Mouse (Mus musculus) c-Kit-positive CD71-positive TER-119-positive erythroid progenitor cells, embryonic 14.5 days (primary cell): ENCODE measurements around the gene Gnao1.

Experiments used
- DNase-seq: peaks from one replicate; pipeline ENCODE4 v3.0.0-alpha.2; 2013; ENCODE audit warnings: low spot score

Gene Gnao1

GRCm38 (mm10) chr8:93845186-93845585, 35.4 kb downstream of the Gnao1 start:
- DNase-seq, result no peak

DNA sequence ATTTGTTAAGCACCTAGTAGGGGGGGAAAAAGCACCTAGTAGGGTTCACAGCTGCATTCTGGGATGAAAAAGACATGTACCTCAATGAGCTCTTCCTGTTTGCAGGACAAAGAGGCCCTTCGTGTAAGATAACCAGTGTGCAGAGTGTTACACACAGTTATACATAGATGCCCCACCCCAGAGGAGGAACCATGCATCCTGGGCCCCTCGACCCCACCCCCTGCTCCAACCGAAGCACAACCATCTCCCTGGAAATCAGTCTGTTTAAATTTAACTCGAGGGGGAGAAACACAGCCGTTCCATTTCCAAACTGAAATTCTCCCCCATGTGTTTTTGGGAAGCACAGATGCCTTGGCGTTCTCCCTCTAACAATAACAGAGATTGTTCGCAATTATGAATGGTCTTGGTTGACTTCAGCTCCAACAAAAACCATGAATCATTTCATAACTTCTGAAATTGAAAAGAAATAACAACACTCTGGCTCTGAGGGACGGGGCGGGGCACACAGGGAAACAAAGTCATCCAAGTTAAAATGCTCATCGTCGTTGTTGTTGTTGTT, 42.4 kb downstream of the Gnao1 start:
- DNase-seq, result no peak

GRCm38 (mm10) chr8:93852851-93853461, 43.2 kb downstream of the Gnao1 start:
- DNase-seq, result no peak

- no peak for DNase-seq
Measured at GRCm38 (mm10) chr8:93854676-93855075, 44.9 kb downstream of the Gnao1 start.

- DNase-seq, result no peak
Measured at GRCm38 (mm10) chr8:93855272-93855671, 45.5 kb downstream of the Gnao1 start.

GRCm38 (mm10) chr8:93857144-93857543, 47.4 kb downstream of the Gnao1 start:
- no peak for DNase-seq

- no peak for DNase-seq
Measured at GRCm38 (mm10) chr8:93858286-93858685, 48.5 kb downstream of the Gnao1 start.

DNA sequence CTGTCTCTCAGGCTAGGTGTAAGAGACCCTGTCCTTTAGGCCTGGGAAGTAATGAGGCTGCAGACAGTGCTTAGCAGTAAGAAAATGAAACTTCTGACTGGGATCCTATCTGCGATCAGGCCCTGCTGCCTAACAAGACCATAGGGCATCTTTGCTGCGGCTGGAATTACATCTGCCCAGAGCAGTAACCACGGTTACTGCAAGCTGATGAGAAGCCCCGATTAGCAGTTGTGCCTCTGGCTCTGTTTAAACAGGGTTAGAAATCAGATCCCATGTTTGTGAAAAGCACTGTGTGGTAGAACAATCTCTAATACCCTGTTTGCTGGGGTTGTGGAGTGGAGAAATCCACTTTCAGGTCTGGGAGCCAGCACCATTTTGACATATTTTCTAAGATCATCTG, 50.3 kb downstream of the Gnao1 start:
- DNase-seq, result no peak

- no peak for DNase-seq
Measured at GRCm38 (mm10) chr8:93864064-93864463, 54.3 kb downstream of the Gnao1 start.

GRCm38 (mm10) chr8:93866271-93866670, 56.5 kb downstream of the Gnao1 start:
- no peak for DNase-seq

- no peak for DNase-seq
Measured at GRCm38 (mm10) chr8:93868486-93869221, 58.9 kb downstream of the Gnao1 start.

DNA sequence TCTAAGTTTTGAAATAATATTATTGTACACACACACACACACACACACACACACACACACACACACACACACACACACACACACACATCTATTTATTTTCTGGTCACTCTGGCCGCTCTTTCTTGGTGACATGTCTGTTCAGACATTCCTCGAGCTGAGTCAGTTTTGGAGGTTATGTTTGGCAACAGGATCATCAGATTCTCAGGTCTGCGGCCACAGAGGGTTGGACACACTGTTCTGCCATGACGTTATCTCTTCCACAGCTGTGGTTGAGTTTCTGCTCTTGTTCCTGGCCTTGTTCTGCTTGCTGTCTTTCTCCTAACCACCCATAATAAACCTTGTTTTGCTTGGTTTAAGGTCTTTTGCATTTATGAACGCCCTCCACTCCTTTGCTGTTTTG, 61.5 kb downstream of the Gnao1 start:
- no peak for DNase-seq

GRCm38 (mm10) chr8:93878396-93878795, 68.6 kb downstream of the Gnao1 start:
- DNase-seq, result no peak

- no peak for DNase-seq
Measured at GRCm38 (mm10) chr8:93879966-93880365, 70.2 kb downstream of the Gnao1 start.

GRCm38 (mm10) chr8:93881381-93881780, 71.6 kb downstream of the Gnao1 start:
- no peak for DNase-seq

- DNase-seq, result no peak
Measured at GRCm38 (mm10) chr8:93883241-93883640, 73.5 kb downstream of the Gnao1 start.

- no peak for DNase-seq
Measured at GRCm38 (mm10) chr8:93883771-93884170, 74.0 kb downstream of the Gnao1 start.

GRCm38 (mm10) chr8:93884316-93884715, 74.5 kb downstream of the Gnao1 start:
- DNase-seq, result no peak

DNA sequence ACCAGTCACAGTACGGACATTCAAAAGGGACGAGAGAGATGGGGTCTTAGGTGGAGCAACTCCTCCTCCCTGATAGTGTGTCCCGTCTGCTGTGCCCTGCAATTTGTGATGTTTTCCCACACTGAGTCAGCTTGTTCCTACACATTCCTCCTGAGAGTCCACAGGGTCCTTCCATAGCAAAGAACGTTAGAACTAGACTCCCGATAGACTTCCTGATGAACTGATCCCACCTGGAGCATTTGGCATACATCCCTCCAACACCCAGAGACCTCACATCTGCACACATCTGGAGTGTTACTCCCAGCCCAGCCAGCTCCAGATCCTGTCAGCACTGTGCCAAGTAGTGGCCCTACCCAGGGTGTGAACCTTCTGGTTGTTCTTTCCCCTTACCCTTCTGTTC, 76.4 kb downstream of the Gnao1 start:
- DNase-seq, result no peak

DNA sequence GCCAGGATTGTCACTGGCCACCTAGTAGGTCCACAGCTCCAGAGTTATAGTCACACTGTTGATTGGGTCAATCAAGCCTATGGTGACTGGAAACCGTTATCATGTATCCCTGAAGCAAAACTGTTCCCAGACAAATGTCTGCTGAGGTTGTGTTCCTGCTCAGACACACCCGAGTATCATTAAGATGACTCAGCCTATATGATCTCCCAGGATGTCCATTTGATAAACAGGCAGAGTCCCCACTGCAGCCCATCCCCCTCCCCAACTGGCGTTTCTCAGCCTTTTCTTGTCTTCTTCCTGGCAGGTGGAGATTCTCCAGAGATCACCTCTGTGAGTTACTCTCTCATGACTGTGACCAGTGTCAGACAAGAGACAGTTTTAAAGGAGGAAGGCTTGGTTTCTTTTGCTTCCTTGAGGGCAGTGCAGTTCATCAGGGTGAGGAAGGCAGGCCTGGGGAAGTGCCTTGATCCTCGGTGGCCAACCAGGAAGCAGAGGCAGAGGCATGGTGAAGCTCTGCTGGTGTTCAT, 78.4 kb downstream of the Gnao1 start:
- DNase-seq, result no peak

GRCm38 (mm10) chr8:93888702-93889480, 79.1 kb downstream of the Gnao1 start:
- no peak for DNase-seq

DNA sequence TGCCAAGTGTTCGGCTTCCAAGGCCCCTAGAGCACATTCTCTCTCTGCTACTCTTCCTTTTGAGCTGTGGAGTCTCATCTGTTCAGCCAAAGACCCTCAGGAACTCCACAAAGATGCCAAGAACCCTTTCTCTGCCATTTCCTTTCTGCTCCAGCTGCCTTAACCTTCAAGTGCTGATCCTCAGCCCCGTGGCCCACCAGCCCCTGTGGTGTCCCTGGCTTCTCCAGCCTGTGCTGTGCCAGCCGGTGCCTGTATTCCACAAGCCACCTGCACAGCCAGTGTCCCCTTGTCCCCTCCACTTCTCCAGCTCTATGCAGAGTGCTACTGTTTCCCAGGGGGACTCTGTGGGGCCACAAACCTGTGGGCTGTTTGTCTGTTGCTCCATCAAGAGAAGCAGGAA, 83.8 kb downstream of the Gnao1 start:
- DNase-seq, result no peak
